Mouse (Mus musculus) intestine, postnatal 0 days (tissue): ENCODE data around the gene Derl3. TPM values are rescaled to one million over a fixed set of nuclear protein-coding genes. Genes with fewer than 3 reads are reported as not detected.

ENCODE experiments used
- ATAC-seq: fragments of 200-750 bp; cut with Nextera tagmentation; 2 replicates; pipeline ENCODE4 v1.8.0; 2017; ENCODE audit warnings: mild to moderate bottlenecking, moderate TSS enrichment, moderate library complexity
- H3K27ac ChIP-seq: fragments of 300-500 bp; sonication (generic); 2 replicates; pipeline ENCODE4 v1.5.1; 2014; ENCODE audit warnings: mild to moderate bottlenecking, low read depth, low read length, moderate library complexity
- H3K27me3 ChIP-seq: fragments of 300-500 bp; sonication (generic); replicated peaks from 2 replicates; pipeline ENCODE4 v1.6.1; 2014; ENCODE audit warnings: low read length, mixed read lengths; ENCODE audit not compliant: control insufficient read depth, insufficient read depth
- H3K36me3 ChIP-seq: fragments of 300-500 bp; sonication (generic); 2 replicates; pipeline ENCODE4 v1.6.1; 2014; ENCODE audit warnings: mild to moderate bottlenecking, moderate library complexity; ENCODE audit not compliant: control insufficient read depth, insufficient read depth
- H3K4me1 ChIP-seq: fragments of 300-500 bp; sonication (generic); replicated peaks from 2 replicates; pipeline ENCODE4 v1.6.1; 2014; ENCODE audit warnings: antibody characterized with exemption, low read length, mixed read lengths; ENCODE audit not compliant: control insufficient read depth, insufficient read depth
- H3K4me2 ChIP-seq: fragments of 300-500 bp; sonication (generic); replicated peaks from 2 replicates; pipeline ENCODE4 v1.6.1; 2014; ENCODE audit warnings: low read depth, mild to moderate bottlenecking, moderate library complexity
- H3K4me3 ChIP-seq: fragments of 300-500 bp; sonication (generic); 2 replicates; pipeline ENCODE4 v1.5.1; 2014; ENCODE audit warnings: low read depth, low read length
- H3K9ac ChIP-seq: fragments of 300-500 bp; sonication (generic); 2 replicates; pipeline ENCODE4 v1.6.1; 2014; ENCODE audit warnings: mild to moderate bottlenecking, low read depth, low read length
- H3K9me3 ChIP-seq: fragments of 300-500 bp; sonication (generic); 2 replicates; pipeline ENCODE4 v1.6.1; 2016; ENCODE audit warnings: mixed run types; ENCODE audit not compliant: control insufficient read depth
- CTCF ChIP-seq: sonication (generic); IDR thresholded peaks from 2 replicates; pipeline ENCODE4 v1.5.1; 2016; ENCODE audit warnings: low read depth, mild to moderate bottlenecking, control low read depth, antibody characterized with exemption, moderate library complexity
- WGBS: fragments of 180-500 bp; shearing (Covaris S2); extraction: QIAGEN DNeasy Blood & Tissue Kit; methylation state at CpG from one replicate; pipeline ENCODE4 v1.1.7; 2014; 5-methylcytosine and 5-hydroxymethylcytosine counted together
- polyA plus RNA-seq: library from polyadenylated mRNA; unstranded; fragments of >200 nt; fragmentation: Nextera tagmentation; extraction: Ambion mirVana; gene quantifications from 2 replicates; pipeline ENCODE4 v1.2.1, GENCODE M21; 2015

Derl3 gene
- polyA plus RNA-seq, 1 experiment from 2014 or later, result 3.7 TPM

DNA sequence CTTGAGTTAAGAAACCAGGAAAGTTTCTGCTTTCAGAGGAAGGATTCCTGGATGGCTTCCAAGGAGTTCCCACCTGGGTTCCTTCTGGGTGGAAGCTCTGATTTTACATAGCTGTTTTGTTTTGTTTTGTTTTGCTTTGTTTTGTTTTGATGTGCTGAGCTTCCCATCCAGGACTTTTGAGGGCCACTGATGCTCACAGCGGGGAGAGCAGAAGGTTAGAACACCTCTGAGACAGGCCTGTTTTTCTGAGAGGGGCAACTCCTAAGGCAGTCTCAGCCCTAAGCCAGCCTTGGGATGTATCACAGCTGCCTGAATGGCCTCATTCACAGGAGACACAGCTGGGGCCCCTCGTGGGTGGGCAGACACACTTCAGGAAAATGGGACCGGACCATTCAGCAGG, 41.5 kb upstream of the Derl3 start:
- ATAC-seq, result no peak
- Histone ChIP-seq H3K4me3 (no peak overlapping the region), H3K9ac (no peak overlapping the region), H3K4me2 (no peak overlapping the region), H3K4me1 (no peaks in the 10 kb centered on the region), H3K27me3 (no peaks in the 10 kb centered on the region), H3K36me3 (no peaks in the 10 kb centered on the region), H3K27ac (no peak overlapping the region), H3K9me3 (no peaks in the 10 kb centered on the region)
- no peak for TF ChIP-seq CTCF
- whole genome bisulfite sequencing, result 46% methylated on average over 3 of the region's 3 CpGs

GRCm38 (mm10) chr10:75852539-75853125, 40.6 kb upstream of the Derl3 start:
- no peak overlapping the region for H3K27ac ChIP-seq
- ATAC-seq, result peak; percentile 61

DNA sequence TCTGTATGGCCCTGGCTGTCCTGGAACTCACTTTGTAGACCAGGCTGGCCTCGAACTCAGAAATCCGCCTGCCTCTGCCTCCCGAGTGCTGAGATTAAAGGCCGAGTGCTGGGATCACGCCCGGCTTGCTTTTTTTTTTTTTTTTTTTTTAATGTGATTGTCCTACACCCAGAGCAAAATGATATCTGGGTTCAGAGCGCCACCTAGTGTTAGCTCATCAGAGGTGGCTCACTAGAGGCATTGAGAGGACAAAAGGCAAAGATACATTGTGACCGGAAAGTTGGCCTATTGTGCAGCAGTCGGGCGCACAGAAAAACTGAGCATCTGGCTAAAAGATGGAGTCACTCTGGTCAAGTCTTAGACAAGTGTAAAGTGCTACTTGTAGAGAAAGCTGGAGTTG, 39.8 kb upstream of the Derl3 start:
- Histone ChIP-seq H3K4me3 (no peak overlapping the region), H3K27ac (no peak overlapping the region), H3K27me3 (no peaks in the 10 kb centered on the region), H3K4me2 (no peak overlapping the region), H3K9ac (no peak overlapping the region), H3K4me1 (no peaks in the 10 kb centered on the region), H3K9me3 (no peaks in the 10 kb centered on the region), H3K36me3 (peaks cover 7% of the 10 kb centered on the region; the same call in 1 of the 2 replicates)
- ATAC-seq, result peak; percentile 72
- WGBS, result 27% methylated on average over 10 of the region's 10 CpGs
- peak; percentile 84 for TF ChIP-seq CTCF

More at GRCm38 (mm10) chr10:75852539-75853125, 40.6 kb upstream of the Derl3 start:
- no peak for TF ChIP-seq CTCF
- no peak overlapping the region for H3K9ac ChIP-seq
- H3K4me3 ChIP-seq, result no peak overlapping the region
- WGBS, result 47% methylated on average over 12 of the region's 12 CpGs
- no peak overlapping the region for H3K4me2 ChIP-seq
- H3K36me3 ChIP-seq, result peaks cover 4% of the 10 kb centered on the region; the same call in 1 of the 2 replicates
- no peaks in the 10 kb centered on the region for H3K27me3 ChIP-seq
- H3K9me3 ChIP-seq, result no peaks in the 10 kb centered on the region
- no peaks in the 10 kb centered on the region for H3K4me1 ChIP-seq

DNA sequence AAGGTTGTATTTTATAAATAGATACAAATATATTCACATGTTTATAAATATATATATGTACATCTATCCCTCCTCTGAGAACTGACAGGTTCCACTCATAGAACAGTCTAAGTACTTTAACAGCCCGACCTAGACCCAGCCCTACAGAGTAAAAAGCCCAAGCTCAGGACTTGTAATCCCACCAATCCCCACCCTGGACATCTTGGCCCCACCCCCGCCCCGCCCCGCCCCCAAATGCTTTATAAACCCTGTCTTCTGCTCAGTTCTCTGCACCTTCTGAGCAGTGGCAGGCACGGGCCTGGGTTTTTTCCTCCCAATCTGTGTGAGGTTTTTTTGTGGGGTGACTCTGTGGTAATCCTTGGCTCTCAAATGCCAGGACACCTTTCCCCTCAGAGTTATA, 39.1 kb upstream of the Derl3 start:
- H3K4me3 ChIP-seq, result no peak overlapping the region
- H3K4me2 ChIP-seq, result no peak overlapping the region
- ATAC-seq, result no peak
- H3K9ac ChIP-seq, result no peak overlapping the region
- H3K36me3 ChIP-seq, result peaks cover 7% of the 10 kb centered on the region; the same call in 1 of the 2 replicates
- no peaks in the 10 kb centered on the region for H3K9me3 ChIP-seq
- H3K27ac ChIP-seq, result no peak overlapping the region
- WGBS, result 56% methylated on average over 5 of the region's 5 CpGs
- no peak for TF ChIP-seq CTCF
- peaks cover 1% of the 10 kb centered on the region; the same call in 1 of the 2 replicates for H3K4me1 ChIP-seq
- no peaks in the 10 kb centered on the region for H3K27me3 ChIP-seq

DNA sequence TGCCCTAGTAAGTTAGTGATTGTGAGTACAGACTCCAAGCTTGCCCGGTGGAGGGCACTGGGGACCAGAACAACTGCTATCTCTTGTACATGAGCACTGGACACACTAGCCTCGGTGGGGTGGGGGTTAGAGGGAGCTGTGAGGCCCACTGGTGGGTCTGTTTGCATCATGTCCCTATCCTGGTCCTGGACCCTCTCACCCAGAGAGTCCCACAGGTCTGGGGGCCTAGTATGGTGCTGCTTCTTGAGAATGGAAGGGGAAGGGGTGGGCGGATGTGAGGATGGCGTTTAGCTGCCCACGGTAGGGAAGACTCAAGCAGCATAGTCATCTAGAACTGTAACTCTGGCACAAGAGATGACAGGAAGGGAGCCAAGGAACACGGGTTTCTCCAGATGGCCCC, 38.4 kb upstream of the Derl3 start:
- WGBS, result 87% methylated on average over 6 of the region's 6 CpGs
- H3K4me2 ChIP-seq, result no peak overlapping the region
- H3K27ac ChIP-seq, result no peak overlapping the region
- no peaks in the 10 kb centered on the region for H3K9me3 ChIP-seq
- no peak overlapping the region for H3K9ac ChIP-seq
- no peak overlapping the region for H3K4me3 ChIP-seq
- H3K4me1 ChIP-seq, result peaks cover 2% of the 10 kb centered on the region; the same call in 1 of the 2 replicates
- no peak for TF ChIP-seq CTCF
- no peaks in the 10 kb centered on the region for H3K27me3 ChIP-seq
- peaks cover 7% of the 10 kb centered on the region; the same call in 1 of the 2 replicates for H3K36me3 ChIP-seq
- ATAC-seq, result no peak

- peaks cover 7% of the 10 kb centered on the region; the same call in 1 of the 2 replicates for H3K36me3 ChIP-seq
- H3K4me2 ChIP-seq, result no peak overlapping the region
- H3K27ac ChIP-seq, result no peak overlapping the region
- ATAC-seq, result no peak
- no peak for TF ChIP-seq CTCF
- no peaks in the 10 kb centered on the region for H3K9me3 ChIP-seq
- H3K4me1 ChIP-seq, result peaks cover 2% of the 10 kb centered on the region; the same call in 1 of the 2 replicates
- H3K9ac ChIP-seq, result no peak overlapping the region
- no peaks in the 10 kb centered on the region for H3K27me3 ChIP-seq
- WGBS, result 89% methylated on average over 15 of the region's 15 CpGs
- H3K4me3 ChIP-seq, result no peak overlapping the region
Measured at GRCm38 (mm10) chr10:75855416-75855981, 37.7 kb upstream of the Derl3 start.
